8 mouse cellular contexts compared by ENCODE assay signal in the genomic region with DNA sequence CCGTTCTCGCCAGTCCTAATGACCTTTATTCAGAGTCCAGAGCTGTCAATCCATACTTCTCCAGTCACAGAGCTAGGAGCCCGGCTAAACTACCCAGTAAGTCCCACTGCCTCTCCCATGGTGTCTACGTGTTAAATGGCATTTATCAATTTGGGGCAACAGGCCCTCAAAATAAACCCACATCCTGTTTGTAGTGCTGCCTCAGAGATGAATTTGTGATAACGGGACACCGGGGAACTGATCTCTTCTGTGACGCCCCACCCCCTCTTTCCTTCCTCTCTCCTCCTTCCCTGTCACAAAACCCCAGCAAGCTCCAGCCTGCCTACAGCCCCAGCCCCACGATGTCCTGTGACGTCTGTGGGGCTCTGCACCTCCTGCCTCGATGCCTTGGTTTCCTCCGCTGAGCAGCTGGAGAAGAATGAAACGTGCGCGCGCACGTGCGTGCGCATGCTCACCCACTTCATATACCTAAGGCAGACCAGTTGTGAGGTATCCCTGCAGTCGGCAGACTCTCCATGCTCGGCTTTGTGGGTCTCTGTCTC. TPM values are rescaled to one million over a fixed set of nuclear protein-coding genes. Genes with fewer than 3 reads are reported as not detected.
A peak's percentile ranks its signal among the peaks of the same experiment; 100 is the strongest.
DNase-seq lines count a peak whose midpoint lies in the region; ATAC-seq and TF ChIP-seq lines count a peak whose summit lies in the region.

No protein-coding gene starts in this region.

- H3K4me2 ChIP-seq in lung, postnatal 0 days (replicated peaks; ENCODE audit: low read depth, low read length), result 0 out of 2 replicates have a peak overlapping the region, but pooled peaks have one; percentile 3
- H3K4me2 ChIP-seq in forebrain, embryonic 15.5 days (replicated peaks), result no peak overlapping the region
- no peak overlapping the region for H3K4me2 ChIP-seq in neural tube, embryonic 15.5 days

- no peak overlapping the region for H3K27ac ChIP-seq in testis, adult 2 months (ENCODE audit: control insufficient read depth, insufficient read depth, low read depth, low read length)
- peak overlapping the region; percentile 14; the same call in 1 of the 2 replicates for H3K27ac ChIP-seq in lung, postnatal 0 days (ENCODE audit: low read length)
- no peak overlapping the region for H3K27ac ChIP-seq in forebrain, embryonic 15.5 days (replicated peaks)
- no peak overlapping the region for H3K27ac ChIP-seq in neural tube, embryonic 15.5 days (replicated peaks)

- peak; percentile 51; the same call in 1 of the 2 replicates for TF ChIP-seq EP300 in lung, postnatal 0 days (IDR thresholded peaks at IDR 0.05)

- ATAC-seq in lung, postnatal 0 days, result peak; percentile 82
- no peak for ATAC-seq in forebrain, embryonic 15.5 days (replicated peaks)
- no peak for ATAC-seq in neural tube, embryonic 15.5 days (ENCODE audit: low FRiP score)

- peak overlapping the region; percentile 31; the same call in 1 of the 2 replicates for H3K4me3 ChIP-seq in testis, adult 2 months (ENCODE audit: control insufficient read depth, low read depth, low read length)
- no peak overlapping the region for H3K4me3 ChIP-seq in lung, postnatal 0 days (ENCODE audit: low read depth, low read length)
- no peak overlapping the region for H3K4me3 ChIP-seq in forebrain, embryonic 15.5 days
- H3K4me3 ChIP-seq in neural tube, embryonic 15.5 days (replicated peaks), result no peak overlapping the region

- no peaks in the 10 kb centered on the region for H3K27me3 ChIP-seq in testis, adult 2 months (ENCODE audit: control insufficient read depth, insufficient read depth, low read length)
- no peaks in the 10 kb centered on the region for H3K27me3 ChIP-seq in lung, postnatal 0 days (replicated peaks; ENCODE audit: insufficient read depth, low read length)
- no peaks in the 10 kb centered on the region for H3K27me3 ChIP-seq in forebrain, embryonic 15.5 days
- H3K27me3 ChIP-seq in neural tube, embryonic 15.5 days (replicated peaks), result no peaks in the 10 kb centered on the region

- no peak for TF ChIP-seq CTCF in testis, adult 2 months (IDR thresholded peaks at IDR 0.05; ENCODE audit: control insufficient read depth, insufficient read depth, insufficient replicate concordance, low read depth, low read length)
- no peak for TF ChIP-seq CTCF in lung, postnatal 0 days (IDR thresholded peaks at IDR 0.05)

- H3K4me1 ChIP-seq in testis, adult 2 months (ENCODE audit: control insufficient read depth, insufficient read depth, low read length), result peaks cover 2% of the 10 kb centered on the region
- peaks cover 3% of the 10 kb centered on the region; the same call in 1 of the 2 replicates for H3K4me1 ChIP-seq in lung, postnatal 0 days (ENCODE audit: insufficient read depth, low read depth, low read length)
- H3K4me1 ChIP-seq in forebrain, embryonic 15.5 days, result no peaks in the 10 kb centered on the region
- H3K4me1 ChIP-seq in neural tube, embryonic 15.5 days, result no peaks in the 10 kb centered on the region

- TF ChIP-seq POLR2A in testis, adult 2 months (IDR thresholded peaks at IDR 0.05; ENCODE audit: control insufficient read depth, low read depth, low read length), result no peak

- H3K9me3 ChIP-seq in lung, postnatal 0 days (ENCODE audit: low read length), result no peaks in the 10 kb centered on the region
- H3K9me3 ChIP-seq in forebrain, embryonic 15.5 days, result no peaks in the 10 kb centered on the region
- no peaks in the 10 kb centered on the region for H3K9me3 ChIP-seq in neural tube, embryonic 15.5 days (replicated peaks)

- DNase-seq in testis, postnatal 14 days (ENCODE audit: low spot score), result no peak
- peak; percentile 40 for DNase-seq in kidney, adult 18-20 months
- peak; percentile 74 for DNase-seq in lung, postnatal 0 days (ENCODE audit: low spot score)
- DNase-seq in thymus, postnatal 25 days, result peak; percentile 91
- no peak for DNase-seq in layer of hippocampus, postnatal 14 days (ENCODE audit: low spot score in 2 of 2)

- WGBS in lung, postnatal 0 days, result 44% methylated on average over 20 of the region's 20 CpGs
- WGBS in forebrain, embryonic 15.5 days, result 84% methylated on average over 20 of the region's 20 CpGs
- WGBS in neural tube, embryonic 15.5 days, result 86% methylated on average over 20 of the region's 20 CpGs

- no peaks in the 10 kb centered on the region for H3K36me3 ChIP-seq in testis, adult 2 months (ENCODE audit: control insufficient read depth, insufficient read depth, low read length)
- no peaks in the 10 kb centered on the region for H3K36me3 ChIP-seq in lung, postnatal 0 days (ENCODE audit: insufficient read depth, low read length)
- H3K36me3 ChIP-seq in forebrain, embryonic 15.5 days, result no peaks in the 10 kb centered on the region
- no peaks in the 10 kb centered on the region for H3K36me3 ChIP-seq in neural tube, embryonic 15.5 days

- no peak overlapping the region for H3K9ac ChIP-seq in lung, postnatal 0 days (replicated peaks; ENCODE audit: low read depth)
- no peak overlapping the region for H3K9ac ChIP-seq in forebrain, embryonic 15.5 days (replicated peaks)
- no peak overlapping the region for H3K9ac ChIP-seq in neural tube, embryonic 15.5 days (replicated peaks)

RNA-seq across cellular contexts. Expression of a gene that starts 39.9 kb away (rescaled TPM):
- 15.4 and 17.6 TPM in 2 replicates for polyA plus RNA-seq in testis, adult 2 months (2012; rRNA removed)
- polyA plus RNA-seq in lung, postnatal 0 days (2015; fragmentation: Nextera tagmentation; extraction: Ambion mirVana), result 8.0 and 8.4 TPM in 2 replicates
- polyA plus RNA-seq in forebrain, embryonic 15.5 days (2015; fragmentation: Nextera tagmentation; extraction: Ambion mirVana), result 5.7 and 6.1 TPM in 2 replicates
- polyA plus RNA-seq in neural tube, embryonic 15.5 days (2015; fragmentation: Nextera tagmentation; extraction: Ambion mirVana), result 6.7 and 7.0 TPM in 2 replicates
- 10 to 100 TPM; 50.2 to 52.9 TPM for total RNA-seq in layer of hippocampus, postnatal 14 days (2021)

RNA-seq across cellular contexts. Expression of a gene that starts 44.0 kb away (rescaled TPM):
- polyA plus RNA-seq in testis, adult 2 months (2012; rRNA removed), result 36.7 and 38.4 TPM in 2 replicates
- polyA plus RNA-seq in lung, postnatal 0 days (2015; fragmentation: Nextera tagmentation; extraction: Ambion mirVana), result 16.7 and 21.5 TPM in 2 replicates
- polyA plus RNA-seq in forebrain, embryonic 15.5 days (2015; fragmentation: Nextera tagmentation; extraction: Ambion mirVana), result 46.4 and 48.2 TPM in 2 replicates
- polyA plus RNA-seq in neural tube, embryonic 15.5 days (2015; fragmentation: Nextera tagmentation; extraction: Ambion mirVana), result 51.4 and 58.8 TPM in 2 replicates
- total RNA-seq in layer of hippocampus, postnatal 14 days (2021), result 10 to 100 TPM; 45.5 to 50.3 TPM

RNA-seq across cellular contexts. Expression of a gene that starts 45.0 kb away (rescaled TPM):
- polyA plus RNA-seq in testis, adult 2 months (2012; rRNA removed), result 19.9 and 22.7 TPM in 2 replicates
- polyA plus RNA-seq in lung, postnatal 0 days (2015; fragmentation: Nextera tagmentation; extraction: Ambion mirVana), result 4.1 and 4.6 TPM in 2 replicates
- 6.3 and 7.0 TPM in 2 replicates for polyA plus RNA-seq in forebrain, embryonic 15.5 days (2015; fragmentation: Nextera tagmentation; extraction: Ambion mirVana)
- polyA plus RNA-seq in neural tube, embryonic 15.5 days (2015; fragmentation: Nextera tagmentation; extraction: Ambion mirVana), result 4.4 and 5.3 TPM in 2 replicates
- total RNA-seq in layer of hippocampus, postnatal 14 days (2021), result 1 to 10 TPM; 3.7 to 4.1 TPM

Comparison
In these comparisons a context has a peak if more than half of its experiments do, and no peak if none do; other contexts are left out.
1. DNase-seq: peak in kidney, adult 18-20 months (single experiment), lung, postnatal 0 days (single experiment) and thymus, postnatal 25 days (single experiment); none in testis, postnatal 14 days (single experiment) and layer of hippocampus, postnatal 14 days (0 of 2).